Mouse (Mus musculus): ENCODE results near the gene Selplg.

Selplg gene

GRCm38 (mm10) chr5:113832490-113832901 lies at the start of gene Selplg:
TSS of gene Selplg (minus strand) at chr5:113832644.
- DNase-seq (ENCODE audit: low spot score in 2 of 2) = no peak

GRCm38 (mm10) chr5:113881136-113881535 lies 48.7 kb upstream of the Selplg start:
- DNase-seq (ENCODE audit: low spot score in 2 of 2) = no peak

DNA sequence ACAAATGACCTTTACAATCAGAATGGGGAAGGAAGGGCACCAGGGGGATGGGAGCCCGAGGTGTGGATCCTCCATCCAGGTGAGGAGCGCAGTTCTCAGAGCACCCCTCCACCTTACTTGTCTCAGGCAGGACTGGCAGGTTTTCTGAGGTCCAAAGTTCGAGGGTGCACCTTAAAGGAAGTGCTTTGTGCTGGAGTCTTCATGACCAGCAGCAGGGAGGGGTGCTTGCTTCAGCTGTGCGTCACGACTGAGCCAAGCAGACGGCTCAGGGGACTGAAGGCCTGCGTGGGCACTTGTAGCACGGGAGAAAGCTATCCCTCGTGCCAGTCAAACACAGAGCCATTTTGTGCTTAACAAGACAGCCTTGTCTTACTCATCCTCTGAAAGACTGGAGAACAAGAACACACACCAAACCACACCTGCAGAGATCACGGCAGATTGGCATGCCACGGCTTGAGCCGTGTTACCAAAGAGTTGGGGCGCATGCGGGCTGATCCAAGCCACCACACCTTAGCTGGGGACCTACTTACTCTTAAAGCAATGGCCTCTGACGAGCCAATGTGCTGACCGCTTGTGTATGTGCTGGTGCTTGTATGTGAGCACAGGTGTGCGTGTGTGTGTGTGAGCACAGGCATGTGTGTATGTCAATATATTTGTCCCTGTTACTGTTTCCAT lies 46.6 kb upstream of the Selplg start:
- no peak for DNase-seq (ENCODE audit: low spot score in 2 of 2)

DNA sequence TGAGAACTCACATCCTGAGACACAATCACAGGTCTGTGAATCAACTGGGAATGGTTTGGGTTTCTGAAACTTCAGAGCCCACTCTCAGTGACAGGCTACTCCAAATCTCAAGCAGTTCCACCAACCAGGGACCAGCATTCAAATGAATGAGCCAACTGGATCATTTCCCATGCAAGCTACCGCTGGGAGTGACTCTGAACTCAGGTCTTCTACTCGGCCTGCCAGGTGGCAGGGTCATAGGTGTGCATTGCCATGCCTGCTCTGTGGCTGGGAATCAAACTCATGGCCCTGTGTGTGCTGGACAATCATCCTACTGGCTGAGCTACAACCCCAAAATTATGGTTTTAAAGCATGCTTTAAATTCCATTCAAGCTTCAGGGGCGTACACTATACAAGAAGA lies 45.1 kb upstream of the Selplg start:
- DNase-seq (ENCODE audit: low spot score in 2 of 2) = no peak

DNA sequence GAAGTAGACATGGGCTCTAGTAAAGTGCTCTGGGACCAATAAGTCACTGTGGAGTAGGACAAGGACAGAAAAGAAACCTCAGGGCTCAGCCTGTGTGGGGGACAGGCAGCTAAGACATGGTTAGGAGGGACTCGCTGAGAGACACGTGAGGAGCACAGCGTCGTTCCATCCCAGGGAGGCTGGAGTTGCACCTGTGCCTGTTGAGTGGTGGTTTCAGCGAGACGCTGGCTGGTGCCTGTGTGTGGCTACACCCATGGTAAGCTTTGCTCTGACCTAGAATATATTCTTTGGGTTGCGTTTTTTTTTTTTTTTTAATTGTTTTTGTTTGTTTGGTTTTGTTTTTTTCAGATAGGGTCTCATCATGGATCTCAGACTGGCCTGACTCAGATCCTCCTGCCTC lies 43.7 kb upstream of the Selplg start:
- no peak for DNase-seq (ENCODE audit: low spot score in 2 of 2)

DNA sequence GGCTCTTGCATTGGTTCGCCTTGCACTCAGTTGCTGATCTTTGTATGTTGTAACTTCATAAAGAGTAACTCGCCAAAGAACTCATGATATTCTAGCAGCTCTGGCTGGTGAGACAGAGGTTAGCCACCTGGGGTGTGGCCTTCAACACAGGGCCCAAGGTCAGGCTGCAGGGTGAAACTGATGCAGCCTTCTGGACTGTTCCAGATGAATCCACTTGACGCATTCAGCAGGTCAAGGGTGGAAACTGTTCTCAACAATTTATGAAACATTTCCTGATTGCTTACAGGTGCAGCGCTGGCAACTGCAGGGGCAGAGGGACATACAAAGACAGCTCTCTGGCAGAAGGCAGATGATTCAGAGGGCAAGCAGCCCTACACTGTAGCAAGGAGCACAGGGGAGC lies 43.2 kb upstream of the Selplg start:
- DNase-seq (ENCODE audit: low spot score in 2 of 2) = no peak

DNA sequence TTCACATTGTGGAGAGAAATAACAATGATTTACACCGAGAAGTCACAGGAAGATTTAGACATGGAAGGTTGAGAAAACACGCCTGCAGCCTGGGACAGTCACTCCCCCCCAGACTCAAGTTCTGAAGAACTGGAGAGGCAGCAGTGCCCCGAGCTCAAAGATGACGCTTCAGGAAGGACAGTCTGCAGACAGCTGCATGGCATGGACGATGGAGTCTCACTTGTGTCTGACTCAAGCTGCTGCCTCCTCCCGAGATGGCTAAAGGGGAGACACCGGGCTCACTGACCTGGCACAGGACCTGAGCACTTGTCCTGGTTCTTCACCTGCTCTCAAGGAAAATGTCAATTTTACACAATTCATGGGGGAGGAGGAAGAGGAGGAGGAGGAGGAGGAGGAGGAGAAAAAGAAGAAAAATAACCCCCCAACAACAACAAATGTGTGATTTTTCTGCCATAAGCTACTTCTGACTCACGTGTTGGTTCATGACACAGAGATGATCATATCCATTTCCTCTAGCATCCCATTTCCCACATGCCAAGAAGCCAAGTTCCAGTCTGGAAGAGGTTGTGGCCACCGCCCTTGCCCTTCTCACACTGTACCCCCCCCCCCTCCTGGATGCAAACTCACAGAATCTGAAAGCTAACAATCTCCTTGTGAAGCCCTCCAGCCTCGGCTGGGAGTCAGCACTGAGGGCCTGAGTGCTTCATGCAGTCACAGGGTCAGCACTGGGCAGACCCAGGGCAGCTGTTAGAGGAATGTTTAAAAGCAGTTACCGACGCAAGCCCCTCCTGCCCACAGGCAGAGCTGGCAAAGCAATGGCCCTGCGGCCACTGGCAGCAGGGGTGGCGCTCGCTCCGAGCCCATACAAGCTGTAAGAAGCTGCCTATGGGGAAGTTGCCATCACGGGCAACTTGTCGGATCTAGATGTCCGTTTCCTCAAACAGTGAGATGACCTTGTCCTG lies 41.9 kb upstream of the Selplg start:
- DNase-seq (ENCODE audit: low spot score in 2 of 2) = no peak

GRCm38 (mm10) chr5:113872936-113873912 lies 40.8 kb upstream of the Selplg start:
- DNase-seq (ENCODE audit: low spot score in 2 of 2) = peak; percentile 50 to 65

- no peak for DNase-seq (ENCODE audit: low spot score in 2 of 2)
Observed at GRCm38 (mm10) chr5:113871903-113872548, 39.6 kb upstream of the Selplg start.

GRCm38 (mm10) chr5:113870393-113871040 lies 38.1 kb upstream of the Selplg start:
- no peak for DNase-seq (ENCODE audit: low spot score in 2 of 2)

GRCm38 (mm10) chr5:113869132-113869531 lies 36.7 kb upstream of the Selplg start:
- DNase-seq (ENCODE audit: low spot score in 2 of 2) = no peak

- DNase-seq (ENCODE audit: low spot score in 2 of 2) = no peak
Observed at GRCm38 (mm10) chr5:113864992-113865391, 32.5 kb upstream of the Selplg start.

GRCm38 (mm10) chr5:113863994-113864393 lies 31.6 kb upstream of the Selplg start:
- DNase-seq (ENCODE audit: low spot score in 2 of 2) = no peak

GRCm38 (mm10) chr5:113862418-113862817 lies 30.0 kb upstream of the Selplg start:
- no peak for DNase-seq (ENCODE audit: low spot score in 2 of 2)

GRCm38 (mm10) chr5:113861294-113861693 lies 28.9 kb upstream of the Selplg start:
- DNase-seq (ENCODE audit: low spot score in 2 of 2) = no peak

GRCm38 (mm10) chr5:113858971-113859370 lies 26.5 kb upstream of the Selplg start:
- no peak for DNase-seq (ENCODE audit: low spot score in 2 of 2)

GRCm38 (mm10) chr5:113858550-113858949 lies 26.1 kb upstream of the Selplg start:
- DNase-seq (ENCODE audit: low spot score in 2 of 2) = no peak

GRCm38 (mm10) chr5:113857631-113858030 lies 25.2 kb upstream of the Selplg start:
- DNase-seq (ENCODE audit: low spot score in 2 of 2) = no peak

DNA sequence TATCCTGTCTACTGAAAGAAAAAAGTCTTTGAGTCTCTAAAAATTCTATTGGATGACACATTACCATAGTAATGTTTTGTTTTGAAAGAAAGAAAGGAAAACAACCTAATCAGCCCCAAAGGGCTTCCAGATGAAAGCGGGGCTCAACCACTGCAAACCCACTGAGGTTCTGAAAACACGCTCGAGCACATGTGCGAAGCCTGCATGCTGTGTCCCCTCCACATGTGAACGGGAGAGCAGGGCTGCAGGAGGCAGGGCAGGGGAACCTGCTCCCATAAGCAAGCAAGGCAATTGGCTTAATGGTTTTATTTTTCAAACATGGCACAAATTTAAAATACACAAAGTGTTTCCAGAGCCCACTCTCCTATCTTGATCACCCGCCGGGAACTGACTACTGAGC lies 24.2 kb upstream of the Selplg start:
- no peak for DNase-seq (ENCODE audit: low spot score in 2 of 2)

DNA sequence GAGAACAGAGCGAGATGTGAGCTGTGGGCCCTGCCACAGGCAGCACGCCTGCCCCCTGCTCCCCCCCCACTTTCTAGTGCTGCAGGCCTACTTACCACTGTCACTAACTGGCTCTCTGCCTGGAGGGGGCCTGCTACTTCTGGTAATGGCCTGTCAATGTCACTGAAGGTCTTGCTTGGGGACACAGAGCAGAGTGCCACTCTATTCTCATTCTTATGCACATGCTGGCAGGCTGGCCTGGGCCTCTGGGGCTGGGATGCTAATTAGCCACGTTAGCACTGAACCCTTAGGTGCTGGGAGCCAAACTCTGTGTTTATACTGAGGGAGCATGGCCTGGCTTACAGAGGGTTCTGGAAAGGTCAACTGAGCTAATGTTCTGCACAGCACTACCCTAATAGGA lies 23.3 kb upstream of the Selplg start:
- DNase-seq (ENCODE audit: low spot score in 2 of 2) = no peak

GRCm38 (mm10) chr5:113855117-113855516 lies 22.7 kb upstream of the Selplg start:
- no peak for DNase-seq (ENCODE audit: low spot score in 2 of 2)
